Mouse (Mus musculus): ENCODE results near the gene Tom1l1.
A peak's percentile ranks its signal among the peaks of the same experiment; 100 is the strongest.

- TF ChIP-seq POLR2A (IDR thresholded peaks at IDR 0.05; ENCODE audit: borderline replicate concordance, control insufficient read depth, low read depth, low read length) (0 out of 2 replicates have a peak, but pooled peaks have one; percentile 20), CTCF (IDR thresholded peaks at IDR 0.05; ENCODE audit: control insufficient read depth, insufficient read depth, low read length) (no peak)
Observed at GRCm38 (mm10) chr11:90664345-90664986, 23.7 kb downstream of the Tom1l1 start.

Measured in bone marrow, adult 2 months (tissue).